Mouse (Mus musculus) heart, adult 9 months (tissue): ENCODE measurements around the gene Tcp11l1.

Experiments used
- DNase-seq, 2 experiments: peaks; one replicate each; pipeline ENCODE4 v3.0.0; 2022; ENCODE audit warnings: low spot score in 2 of 2

Tcp11l1 gene

GRCm38 (mm10) chr2:104712486-104712809 is 479 bp upstream of the Tcp11l1 start:
- DNase-seq: peak in 1 of 2 experiments; percentile 62

GRCm38 (mm10) chr2:104710670-104711370 is 1.1 kb downstream of the Tcp11l1 start:
- no peak for DNase-seq

- DNase-seq: no peak
These were observed 2.1 kb downstream of the Tcp11l1 start for GRCm38 (mm10) chr2:104709786-104710337.

- no peak for DNase-seq
These were observed 7.6 kb downstream of the Tcp11l1 start for GRCm38 (mm10) chr2:104704355-104704754.

- DNase-seq: no peak
These were observed 8.8 kb downstream of the Tcp11l1 start for GRCm38 (mm10) chr2:104703158-104703557.

GRCm38 (mm10) chr2:104699659-104700058 is 12.3 kb downstream of the Tcp11l1 start:
- no peak for DNase-seq

- DNase-seq: no peak
These were observed 19.4 kb downstream of the Tcp11l1 start for GRCm38 (mm10) chr2:104692551-104692950.

- no peak for DNase-seq
These were observed 21.2 kb downstream of the Tcp11l1 start for GRCm38 (mm10) chr2:104690720-104691119.

GRCm38 (mm10) chr2:104688724-104689123 is 23.2 kb downstream of the Tcp11l1 start:
- no peak for DNase-seq

- no peak for DNase-seq
These were observed 23.6 kb downstream of the Tcp11l1 start for GRCm38 (mm10) chr2:104688321-104688720.

- DNase-seq: no peak
These were observed 24.7 kb downstream of the Tcp11l1 start for GRCm38 (mm10) chr2:104687261-104687660.

- DNase-seq: peak; percentile 34 to 66
These were observed 26.6 kb downstream of the Tcp11l1 start for GRCm38 (mm10) chr2:104685418-104685817.

- no peak for DNase-seq
These were observed 27.2 kb downstream of the Tcp11l1 start for GRCm38 (mm10) chr2:104684771-104685170.

- DNase-seq: no peak
These were observed 34.6 kb downstream of the Tcp11l1 start for GRCm38 (mm10) chr2:104677326-104677725.

- DNase-seq: no peak
These were observed 40.2 kb downstream of the Tcp11l1 start for GRCm38 (mm10) chr2:104671724-104672123.

GRCm38 (mm10) chr2:104669122-104669804 is 42.7 kb downstream of the Tcp11l1 start:
- no peak for DNase-seq

GRCm38 (mm10) chr2:104663372-104664100 is 48.4 kb downstream of the Tcp11l1 start:
- no peak for DNase-seq

GRCm38 (mm10) chr2:104658659-104659058 is 53.3 kb downstream of the Tcp11l1 start:
- DNase-seq: no peak

GRCm38 (mm10) chr2:104615985-104616711 is 95.8 kb downstream of the Tcp11l1 start:
- DNase-seq: no peak

GRCm38 (mm10) chr2:104614786-104615185 is 97.2 kb downstream of the Tcp11l1 start:
- DNase-seq: no peak
